Mouse (Mus musculus): ENCODE results near the gene Sv2a. TPM values are rescaled to one million over a fixed set of nuclear protein-coding genes. Genes with fewer than 3 reads are reported as not detected.
"Not testable (repeated sequence)": the region's sequence is repeated elsewhere in the genome, so short reads cannot be mapped to it uniquely, and the experiment has no call there.

Sv2a gene
- polyA plus RNA-seq, 3 experiments from 2014 or later = 1.2 to 1.5 (median 1.4) TPM

DNA sequence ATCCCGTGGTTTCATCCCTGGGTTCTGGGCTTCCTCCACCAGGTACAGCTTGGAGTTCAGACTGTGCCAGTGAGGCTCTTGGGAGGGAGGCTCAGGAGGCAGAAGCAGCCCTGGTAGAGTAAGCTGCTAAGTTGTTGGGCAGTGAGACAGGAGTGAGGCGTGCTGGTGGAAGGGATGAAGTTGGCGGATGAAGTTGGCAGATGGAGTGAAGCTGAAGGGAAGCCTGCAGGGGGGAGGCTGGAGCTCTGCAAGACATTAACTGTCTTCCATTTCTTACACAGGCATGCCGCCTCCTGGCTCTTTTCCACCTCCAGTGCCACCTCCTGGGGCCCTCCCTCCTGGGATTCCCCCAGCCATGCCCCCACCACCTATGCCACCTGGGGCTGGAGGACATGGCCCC, 6.9 kb upstream of the Sv2a start:
- ATAC-seq = not testable (repeated sequence)

DNA sequence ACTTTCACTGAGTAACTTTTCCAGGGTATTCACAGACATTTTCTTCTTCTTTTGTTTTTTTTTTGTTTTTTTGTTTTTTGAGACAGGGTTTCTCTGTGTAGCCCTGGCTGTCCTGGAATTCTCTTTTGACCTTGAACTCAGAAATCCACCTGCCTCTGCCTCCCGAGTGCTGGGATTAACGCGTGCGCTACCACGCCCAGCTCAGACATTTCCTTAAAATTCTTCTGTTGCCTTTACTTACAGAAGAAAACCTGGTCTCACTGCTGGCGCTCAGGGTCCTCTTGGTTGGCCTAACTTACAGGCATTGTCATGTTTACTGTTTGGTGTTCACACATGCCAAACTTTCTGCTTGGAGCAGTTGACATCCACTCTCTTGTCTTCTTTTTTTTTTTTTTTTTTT, 5.7 kb upstream of the Sv2a start:
- no peak for ATAC-seq

DNA sequence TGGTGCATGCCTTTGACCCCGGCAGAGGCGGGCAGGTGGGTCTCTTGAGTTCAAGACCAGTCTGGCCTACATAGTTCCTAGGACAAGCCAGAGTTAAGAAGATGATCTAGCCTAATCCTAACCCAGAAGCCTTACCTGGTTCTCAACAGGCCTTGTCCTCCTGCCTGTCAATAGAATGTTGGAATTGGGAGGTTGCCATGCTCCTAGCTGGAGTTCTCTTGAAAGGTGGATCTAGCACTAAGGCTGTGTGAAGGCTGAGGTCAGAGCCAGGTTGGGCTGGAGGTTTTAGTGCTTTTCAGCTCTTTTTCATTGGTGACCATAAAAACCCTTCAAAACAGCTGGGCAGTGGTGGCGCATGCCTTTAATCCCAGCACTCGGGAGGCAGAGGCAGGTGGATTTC, 2.5 kb upstream of the Sv2a start:
- ATAC-seq = no peak

DNA sequence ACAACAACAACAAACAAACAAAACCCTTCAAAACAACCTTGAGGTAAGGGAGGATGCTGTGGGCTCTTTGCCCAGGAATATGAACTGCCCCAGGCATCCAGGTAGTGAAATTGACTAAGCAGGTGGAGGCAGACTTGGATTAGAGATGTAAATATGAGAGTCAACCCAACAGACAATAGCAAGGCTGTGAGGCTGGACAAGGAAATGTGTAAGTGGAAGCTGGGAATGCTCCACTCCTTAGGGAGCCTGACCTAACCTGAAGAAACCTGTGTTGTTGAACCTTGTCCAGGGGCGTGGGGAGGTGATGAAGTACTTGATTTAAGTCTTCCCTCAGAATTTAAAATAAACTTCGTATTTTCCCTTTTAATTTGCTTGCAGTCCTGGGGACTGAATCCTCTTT, 2.0 kb upstream of the Sv2a start:
- no peak for ATAC-seq

DNA sequence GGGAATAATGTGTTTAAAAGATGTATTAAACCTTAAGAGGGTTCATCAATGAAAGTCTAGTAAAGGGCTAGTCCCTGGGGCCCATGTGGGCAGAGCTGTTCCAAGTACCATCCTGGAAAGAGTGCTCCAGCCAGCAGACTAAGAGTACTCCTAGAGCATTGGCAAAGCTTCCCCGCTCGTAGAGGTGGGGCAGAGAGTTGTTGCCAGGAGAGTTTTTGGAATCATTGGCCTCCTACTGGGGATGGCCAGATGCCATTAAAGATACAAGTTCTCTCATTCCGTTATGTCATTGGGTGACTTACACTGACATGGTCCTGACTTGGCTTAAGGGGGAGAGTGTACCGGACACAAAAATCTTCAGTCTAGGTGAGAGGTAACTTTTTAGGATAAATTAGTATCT, 1.4 kb upstream of the Sv2a start:
- no peak for ATAC-seq

DNA sequence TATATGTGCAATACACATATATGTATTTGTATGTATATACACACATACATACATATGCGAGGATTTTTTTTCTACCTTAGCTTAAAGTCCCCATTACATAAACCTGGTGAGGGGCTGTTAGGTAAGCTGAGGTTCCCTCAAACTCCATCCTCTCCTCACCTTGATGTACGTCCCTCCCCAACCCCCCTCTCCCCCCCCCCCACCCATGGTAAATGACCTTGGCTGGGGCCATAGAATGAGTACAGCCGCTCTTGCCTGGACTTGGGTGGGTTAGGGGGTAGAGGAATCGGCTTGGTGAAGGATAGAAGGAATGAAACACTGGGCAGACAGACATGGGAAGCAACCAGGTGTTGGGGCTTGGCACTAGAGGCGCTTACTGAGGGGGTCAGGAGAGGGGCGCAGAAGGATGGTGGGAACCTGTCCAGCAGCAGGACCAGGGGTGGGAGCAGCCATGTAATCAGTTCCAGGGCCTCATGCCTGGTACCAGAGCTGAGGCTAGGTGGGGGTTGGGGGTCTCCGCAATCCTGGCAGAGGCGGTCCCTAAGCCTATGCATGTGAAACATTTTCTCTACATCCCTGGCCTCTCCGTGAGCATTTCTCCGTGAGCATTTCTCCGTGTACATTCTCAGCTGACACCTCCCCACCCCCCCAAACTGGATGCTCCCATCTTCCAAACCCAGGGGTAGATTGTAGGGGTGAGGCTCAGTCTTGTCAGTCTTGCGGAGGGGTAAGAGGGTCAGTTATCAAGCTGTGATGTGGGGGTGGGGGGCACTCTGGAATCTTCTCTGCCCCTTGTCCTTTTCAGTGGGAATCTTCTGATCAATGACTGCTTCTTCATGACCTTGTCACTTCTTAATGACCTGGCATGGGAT, 795 bp downstream of the Sv2a start:
- no peak for ATAC-seq

DNA sequence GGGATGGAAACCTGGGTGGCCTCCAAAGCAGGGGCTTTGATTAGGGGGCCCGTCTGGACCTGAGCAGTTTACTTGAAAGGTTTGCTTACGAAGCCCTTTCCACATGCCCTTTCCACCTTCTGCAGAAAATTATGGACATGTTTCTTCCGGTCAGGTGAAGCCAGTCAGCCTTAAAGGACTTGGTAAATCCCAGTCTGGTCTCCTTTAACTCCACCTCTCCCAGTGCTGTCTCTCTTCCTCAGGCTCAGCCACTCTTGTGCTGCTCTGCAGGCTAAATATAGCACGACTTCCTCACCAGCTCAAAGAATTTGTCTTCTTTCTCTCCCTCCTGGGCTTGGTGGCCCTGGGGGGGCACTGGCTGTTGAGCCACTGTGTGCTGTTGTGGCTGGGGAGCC, 1.4 kb downstream of the Sv2a start:
- ATAC-seq = no peak

DNA sequence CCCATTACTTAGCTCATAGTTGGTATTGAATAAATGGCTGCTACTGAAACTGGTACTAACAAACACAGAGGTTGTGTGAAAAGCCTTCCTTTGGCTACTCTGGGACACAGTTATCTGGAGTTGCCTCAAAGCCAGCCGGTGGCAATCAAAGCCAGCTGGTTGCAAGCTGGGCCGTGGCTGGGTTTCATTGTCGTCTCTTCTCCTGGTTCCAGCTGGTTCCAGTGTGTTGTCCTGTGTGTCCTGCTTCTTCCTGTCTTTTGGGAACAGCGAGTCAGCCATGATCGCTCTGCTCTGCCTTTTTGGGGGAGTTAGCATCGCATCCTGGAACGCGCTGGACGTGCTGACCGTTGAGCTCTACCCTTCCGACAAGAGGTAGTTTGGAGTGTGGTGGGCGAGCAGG, 12.0 kb downstream of the Sv2a start:
- ATAC-seq = no peak

DNA sequence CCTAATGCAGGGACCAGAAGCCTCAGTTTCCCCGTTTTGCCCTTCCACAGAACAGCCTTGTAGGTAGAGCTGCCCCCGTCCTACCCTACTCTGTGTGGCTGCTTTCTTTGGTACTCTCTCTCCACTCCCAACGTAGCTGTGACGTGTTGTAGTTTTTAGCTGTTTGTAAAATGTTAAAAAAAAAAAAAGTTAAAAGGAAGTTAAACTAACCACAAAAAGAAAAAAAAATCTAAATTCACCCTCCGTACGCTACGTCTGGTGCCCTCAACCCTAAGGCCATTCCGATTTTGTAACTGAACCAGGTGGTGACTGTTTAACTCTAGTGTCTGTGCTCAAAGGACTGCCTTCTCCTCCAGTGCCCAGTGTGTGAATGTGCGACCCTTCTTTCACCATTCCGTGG, 14.0 kb downstream of the Sv2a start:
- ATAC-seq = no peak

DNA sequence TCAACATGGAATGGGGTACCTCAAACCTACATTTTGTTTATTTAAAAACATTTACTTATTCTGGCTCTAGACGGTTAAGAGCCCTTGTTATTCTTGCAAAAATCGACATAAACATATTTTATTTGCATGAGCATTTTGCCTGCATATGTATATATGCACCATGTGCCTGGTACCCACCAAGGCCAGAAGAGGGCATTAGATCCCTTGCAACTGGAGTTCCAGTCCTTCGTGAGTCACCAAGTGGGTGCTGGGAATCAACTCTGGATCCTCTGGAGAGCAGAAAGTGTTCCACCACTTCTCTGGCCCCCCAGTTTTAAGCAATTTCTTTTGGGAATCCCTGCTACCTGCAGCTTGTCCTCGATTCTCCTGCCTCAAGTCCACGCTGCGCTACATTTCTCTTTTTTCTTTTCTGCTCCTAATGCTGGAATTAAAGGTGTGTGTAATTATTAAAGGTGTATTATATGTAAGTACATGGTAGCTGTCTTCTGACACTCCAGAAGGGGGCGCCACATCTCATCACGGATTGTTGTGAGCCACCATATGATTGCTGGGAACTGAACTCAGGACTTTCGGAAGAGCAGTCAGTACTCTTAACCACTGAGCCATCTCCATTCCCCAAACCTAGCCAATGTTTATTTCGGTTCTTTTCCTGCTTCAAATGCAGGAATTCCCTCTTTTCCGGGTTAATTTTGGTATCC, 14.8 kb downstream of the Sv2a start:
- ATAC-seq = no peak

DNA sequence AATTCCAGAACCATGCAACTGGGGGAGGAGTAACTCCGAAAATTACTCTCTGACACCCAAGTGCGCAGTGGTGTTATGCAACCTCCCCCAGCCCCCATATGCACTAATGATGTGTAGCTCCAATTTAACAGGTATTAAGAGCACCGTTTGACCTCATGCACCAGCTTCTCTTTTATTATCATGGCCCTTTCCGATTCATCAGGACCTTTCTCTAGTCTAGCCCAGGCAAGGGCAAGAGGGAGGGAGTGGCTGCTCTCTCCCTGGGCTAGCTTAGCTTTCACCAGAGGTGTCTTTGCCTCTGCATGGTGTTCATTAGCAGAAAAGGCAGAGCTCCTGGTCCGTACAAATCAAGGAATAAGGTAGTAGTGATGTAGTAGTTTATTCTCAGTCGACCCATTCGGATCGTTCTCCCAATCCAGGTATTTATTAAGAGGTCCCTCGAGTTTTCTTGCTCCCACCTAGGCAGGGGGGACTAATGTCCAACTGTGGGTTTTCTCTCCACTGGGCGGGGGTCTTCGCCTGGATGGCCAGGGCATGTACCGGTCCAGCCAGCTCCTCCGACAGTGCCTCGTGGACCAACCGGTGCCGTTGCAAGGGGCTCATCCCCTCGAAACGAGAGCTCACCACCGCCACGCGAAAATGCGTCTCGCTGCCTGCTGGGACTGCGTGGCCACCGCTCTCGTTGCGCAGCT, 15.6 kb downstream of the Sv2a start:
- no peak for ATAC-seq

DNA sequence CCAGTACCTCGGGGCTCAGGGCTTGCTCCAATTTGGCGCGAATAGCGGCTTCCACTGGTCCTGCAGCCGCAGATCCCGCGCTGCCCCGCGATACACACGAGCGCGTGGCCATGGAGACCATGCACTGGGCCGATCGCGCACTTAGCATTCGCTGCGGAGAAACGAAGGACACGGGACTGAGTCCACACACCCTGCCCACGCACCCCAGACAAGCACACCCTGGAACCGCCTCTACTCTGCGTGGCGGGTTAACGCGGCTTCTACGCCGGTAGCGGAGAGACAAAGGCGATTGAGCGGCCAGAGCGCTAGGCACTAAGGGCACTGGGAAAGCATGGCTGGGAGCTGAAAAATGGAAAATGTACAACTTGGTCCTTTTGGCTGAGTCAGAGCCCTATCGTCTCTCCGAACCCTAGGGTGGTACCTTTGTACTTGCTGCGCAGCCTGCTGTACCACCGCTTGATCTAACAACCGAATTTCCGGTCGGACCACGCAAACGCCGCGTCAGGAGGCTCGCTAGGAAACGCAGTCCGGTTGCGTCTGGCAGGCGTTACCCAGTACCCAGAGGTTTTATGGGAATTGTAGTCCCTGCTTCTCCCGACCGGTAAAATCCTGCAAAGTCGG, 16.3 kb downstream of the Sv2a start:
- ATAC-seq = peak; percentile 85

DNA sequence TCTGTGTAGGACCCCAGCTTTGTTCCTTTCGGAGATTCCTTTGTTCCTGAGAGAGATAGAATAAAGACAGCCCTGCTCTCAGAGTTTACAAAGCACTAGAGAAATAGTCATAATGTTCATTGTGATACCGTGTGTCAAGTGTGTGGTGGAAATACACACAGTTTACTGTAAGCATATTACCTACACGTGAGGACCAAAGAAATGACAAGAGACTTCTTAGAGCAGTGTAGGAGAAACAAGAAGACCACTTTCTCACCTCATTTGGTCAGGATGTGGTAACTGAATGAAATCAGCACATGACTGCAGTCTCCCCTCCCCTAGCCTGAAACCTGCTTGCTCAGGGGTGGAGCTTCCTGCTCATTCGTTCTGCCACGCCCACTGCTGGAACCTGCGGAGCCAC, 17.2 kb downstream of the Sv2a start:
- ATAC-seq = peak; percentile 86

DNA sequence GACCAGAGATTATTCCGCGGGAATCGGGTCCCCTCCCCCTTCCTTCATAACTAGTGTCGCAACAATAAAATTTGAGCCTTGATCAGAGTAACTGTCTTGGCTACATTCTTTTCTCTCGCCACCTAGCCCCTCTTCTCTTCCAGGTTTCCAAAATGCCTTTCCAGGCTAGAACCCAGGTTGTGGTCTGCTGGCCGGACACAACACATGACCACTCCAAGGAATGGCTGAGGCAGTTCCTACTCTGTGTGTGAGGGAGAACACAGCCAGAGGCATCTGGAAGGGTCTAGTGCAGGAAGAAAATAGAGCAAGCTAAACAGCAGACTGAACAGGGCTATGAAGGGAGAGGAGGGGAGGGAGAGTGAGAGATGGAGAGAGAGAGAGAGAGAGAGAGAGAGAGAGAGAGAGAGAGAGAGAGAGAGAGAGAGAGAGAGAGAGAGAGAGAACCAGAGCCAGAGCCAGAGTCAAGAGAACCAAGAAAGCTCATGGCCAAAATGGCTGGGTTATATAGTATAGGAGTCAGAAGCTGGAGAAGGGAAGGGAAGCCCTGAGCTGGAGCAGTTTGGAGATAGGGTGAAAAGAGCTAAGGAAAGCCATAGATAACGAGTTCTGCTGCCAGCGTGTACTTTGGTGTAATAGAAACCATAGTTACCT, 17.8 kb downstream of the Sv2a start:
- not testable (repeated sequence) for ATAC-seq

DNA sequence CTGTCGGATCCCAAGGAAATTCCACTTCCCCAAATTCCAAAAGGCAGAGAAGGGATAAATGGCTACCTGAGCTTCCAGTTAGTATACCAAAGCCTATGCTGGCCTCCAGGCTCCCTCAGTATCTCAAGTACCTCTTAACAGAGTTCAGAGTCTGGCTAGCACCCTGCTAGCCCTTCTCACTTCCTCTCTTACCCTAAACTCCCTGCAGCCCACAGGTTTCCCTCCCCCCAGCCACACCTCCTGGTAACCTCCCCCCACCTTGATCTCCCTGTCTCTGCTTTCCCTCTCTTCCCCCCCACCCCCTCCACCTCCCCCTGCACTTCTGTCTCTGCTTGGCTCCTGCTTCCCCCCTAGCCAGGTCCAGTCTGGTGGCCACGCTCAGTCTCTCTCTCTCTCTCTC, 18.8 kb downstream of the Sv2a start:
- no peak for ATAC-seq

DNA sequence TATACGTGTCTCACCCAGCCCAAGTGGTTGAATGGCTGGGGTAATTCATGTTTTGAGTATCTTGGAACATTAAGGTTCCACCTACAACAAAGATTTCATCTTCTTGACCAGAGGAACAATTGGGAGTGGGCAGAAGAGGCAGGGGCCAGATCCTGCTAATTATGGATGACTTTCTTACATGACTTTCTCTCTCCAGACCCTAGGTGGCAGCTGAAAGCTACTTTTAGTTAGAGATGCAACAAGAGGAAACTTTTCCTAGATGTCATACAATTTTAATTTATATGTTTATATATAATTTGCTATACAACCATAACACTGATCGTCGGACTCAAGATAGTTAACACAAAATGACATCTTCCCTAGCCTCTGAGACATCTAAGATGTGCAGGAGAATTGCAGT, 26.9 kb downstream of the Sv2a start:
- no peak for ATAC-seq

DNA sequence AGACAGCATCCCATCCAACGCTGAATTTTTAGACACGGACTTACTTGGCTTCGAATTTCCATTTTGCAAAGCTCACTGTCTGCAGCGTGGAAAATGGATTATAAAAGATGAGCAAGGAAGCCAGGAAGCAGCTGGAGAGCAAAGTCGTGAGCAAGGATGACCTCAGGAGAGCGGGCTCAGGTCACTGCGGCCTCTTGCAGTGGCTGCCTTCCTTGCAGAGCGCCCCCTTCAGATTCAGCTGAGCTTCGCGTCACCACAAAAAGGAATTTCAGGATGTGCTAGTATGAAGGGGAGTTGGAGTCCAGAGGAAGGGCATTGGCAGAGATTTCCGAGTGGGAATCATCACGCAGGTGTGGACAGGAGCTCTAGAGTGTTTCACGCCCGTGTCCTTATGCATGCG, 28.3 kb downstream of the Sv2a start:
- no peak for ATAC-seq

DNA sequence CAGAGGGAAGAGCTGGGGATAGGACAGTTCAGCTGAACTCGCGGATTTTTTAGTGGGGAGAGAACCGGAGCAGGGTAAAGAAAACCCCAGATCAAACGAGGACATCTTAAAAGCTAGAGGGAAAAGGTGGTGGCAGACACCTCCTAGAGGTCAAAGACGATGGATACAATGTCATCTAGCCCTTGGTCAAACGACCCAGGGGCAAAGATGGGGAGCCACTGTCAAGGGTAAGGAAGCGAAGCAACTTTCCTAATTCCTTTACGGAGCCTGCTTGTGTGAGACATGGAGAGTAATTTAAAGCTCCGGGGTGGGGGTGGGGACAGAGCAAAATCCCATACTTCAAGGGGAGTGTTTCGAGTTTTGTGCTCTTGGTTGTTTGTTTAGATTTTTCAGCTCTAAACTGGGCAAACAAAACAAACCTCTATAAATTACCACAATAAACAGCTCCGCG, 38.3 kb downstream of the Sv2a start:
- ATAC-seq = peak; percentile 19

DNA sequence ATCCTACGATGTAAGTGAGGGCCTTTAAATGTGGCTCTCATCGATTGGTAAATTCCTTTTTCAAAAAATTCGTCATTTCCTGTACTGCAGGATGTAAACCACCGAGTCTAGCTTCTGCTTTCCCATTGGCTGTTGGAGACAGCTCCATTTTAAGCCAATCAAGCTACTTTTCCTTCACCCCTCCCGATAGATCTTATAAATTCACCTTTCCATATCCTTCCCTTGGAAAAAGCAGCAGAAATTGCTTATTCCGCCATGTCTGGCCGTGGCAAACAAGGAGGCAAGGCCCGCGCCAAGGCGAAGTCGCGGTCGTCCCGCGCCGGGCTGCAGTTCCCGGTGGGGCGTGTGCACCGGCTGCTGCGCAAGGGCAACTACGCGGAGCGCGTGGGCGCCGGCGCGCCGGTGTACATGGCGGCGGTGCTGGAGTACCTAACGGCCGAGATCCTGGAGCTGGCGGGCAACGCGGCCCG, 38.7 kb downstream of the Sv2a start, which contains the start of the genes Bola1 and Hist2h2ab:
Gene Bola1 (minus strand): TSS at position 49 of the 470 bp plus-strand sequence.
Gene Hist2h2ab (plus strand): TSS at position 205 of the 470 bp plus-strand sequence.
- peak; percentile 77 for ATAC-seq

DNA sequence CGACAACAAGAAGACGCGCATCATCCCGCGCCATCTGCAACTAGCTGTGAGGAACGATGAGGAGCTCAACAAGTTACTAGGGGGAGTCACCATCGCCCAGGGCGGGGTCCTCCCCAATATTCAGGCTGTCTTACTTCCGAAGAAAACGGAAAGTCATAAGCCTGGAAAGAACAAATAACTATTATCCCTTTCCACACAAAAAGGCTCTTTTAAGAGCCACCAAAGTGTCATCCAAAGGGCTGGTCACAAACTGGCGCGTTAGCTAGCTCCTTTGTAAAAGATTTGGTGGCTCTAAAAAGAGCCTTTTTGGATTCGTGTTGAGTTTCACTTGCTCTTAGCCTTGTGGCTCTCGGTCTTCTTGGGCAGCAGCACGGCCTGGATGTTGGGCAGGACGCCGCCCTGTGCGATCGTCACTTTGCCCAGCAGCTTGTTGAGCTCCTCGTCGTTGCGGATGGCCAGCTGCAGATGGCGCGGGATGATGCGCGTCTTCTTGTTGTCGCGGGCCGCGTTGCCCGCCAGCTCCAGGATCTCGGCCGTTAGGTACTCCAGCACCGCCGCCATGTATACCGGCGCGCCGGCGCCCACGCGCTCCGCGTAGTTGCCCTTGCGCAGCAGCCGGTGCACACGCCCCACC, 39.3 kb downstream of the Sv2a start:
- ATAC-seq = peak; percentile 9

DNA sequence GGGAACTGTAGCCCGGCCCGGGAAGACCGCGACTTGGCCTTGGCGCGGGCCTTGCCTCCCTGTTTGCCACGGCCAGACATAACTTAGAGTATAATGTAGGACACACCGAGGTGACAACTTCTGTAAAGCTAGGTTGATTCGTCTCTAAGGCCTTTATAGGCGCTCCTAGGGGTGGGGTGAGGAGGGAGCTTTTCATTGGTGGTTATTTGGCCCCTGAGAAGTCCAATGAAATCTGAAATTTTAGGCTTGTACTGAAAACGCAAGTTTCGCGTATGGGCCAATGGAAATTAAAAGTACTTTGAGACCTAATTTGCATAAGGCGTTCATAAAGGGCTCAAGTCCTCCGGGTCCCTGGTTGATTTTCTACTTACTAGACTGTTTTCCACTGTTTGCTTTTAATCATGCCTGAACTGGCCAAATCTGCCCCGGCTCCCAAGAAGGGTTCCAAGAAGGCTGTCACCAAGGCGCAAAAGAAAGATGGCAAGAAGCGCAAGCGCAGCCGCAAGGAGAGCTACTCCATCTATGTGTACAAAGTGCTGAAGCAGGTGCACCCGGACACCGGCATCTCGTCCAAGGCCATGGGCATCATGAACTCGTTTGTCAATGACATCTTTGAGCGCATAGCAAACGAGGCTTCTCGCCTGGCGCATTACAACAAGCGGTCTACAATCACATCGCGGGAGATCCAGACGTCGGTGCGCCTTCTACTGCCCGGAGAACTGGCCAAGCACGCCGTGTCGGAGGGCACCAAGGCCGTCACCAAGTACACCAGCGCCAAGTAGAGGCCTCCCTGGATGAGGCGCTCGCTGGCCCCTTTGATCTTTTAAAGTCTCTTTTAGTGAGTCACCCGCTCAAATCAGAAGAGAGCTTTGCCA, 40.1 kb downstream of the Sv2a start, which contains the start of the genes Hist2h2ac and Hist2h2be:
Gene Hist2h2ac (minus strand): TSS at position 116 of the 875 bp plus-strand sequence.
Gene Hist2h2be (plus strand): TSS at position 355 of the 875 bp plus-strand sequence.
- peak; percentile 79 for ATAC-seq
